35 mouse cellular contexts compared by ENCODE assay signal in genomic region chr7:43920582-43920981, GRCm38 (mm10). TPM values are rescaled to one million over a fixed set of nuclear protein-coding genes. Genes with fewer than 3 reads are reported as not detected.
A peak's percentile ranks its signal among the peaks of the same experiment; 100 is the strongest.
DNase-seq lines count a peak whose midpoint lies in the region; ATAC-seq and TF ChIP-seq lines count a peak whose summit lies in the region.
"Had no signal": no experiment of that assay in that cellular context is flagged by ENCODE, and none has a peak within 500 bp of the region (broad histone marks: within the 10 kb centered on the region; RNA-seq: fewer than 3 reads in every experiment).

No protein-coding gene starts in this region.

- H3K9me3 ChIP-seq in liver, postnatal 0 days (ENCODE audit: low read length) = no peaks in the 10 kb centered on the region
- H3K9me3 ChIP-seq in liver, embryonic 12.5 days (replicated peaks) = no peaks in the 10 kb centered on the region
- H3K9me3 ChIP-seq: liver, embryonic 15.5 days; lung, embryonic 15.5 days; megakaryocyte, embryonic 14.5 days; midbrain, embryonic 13.5 days; neural tube, embryonic 12.5 days had no signal

- no peaks in the 10 kb centered on the region for H3K27me3 ChIP-seq in liver, postnatal 0 days (ENCODE audit: insufficient read depth, low read length)
- H3K27me3 ChIP-seq in liver, embryonic 12.5 days (replicated peaks) = no peaks in the 10 kb centered on the region; the same call in 1 of the 2 replicates
- H3K27me3 ChIP-seq: liver, embryonic 15.5 days; lung, embryonic 15.5 days; midbrain, embryonic 13.5 days; neural tube, embryonic 12.5 days had no signal

- TF ChIP-seq CTCF in liver, postnatal 0 days (IDR thresholded peaks at IDR 0.05; ENCODE audit: low read depth) = no peak

- H3K27ac ChIP-seq in liver, postnatal 0 days (ENCODE audit: low read depth) = no peak overlapping the region; the same call in 1 of the 2 replicates
- H3K27ac ChIP-seq in liver, embryonic 12.5 days = no peak overlapping the region
- H3K27ac ChIP-seq: liver, embryonic 15.5 days; lung, embryonic 15.5 days; midbrain, embryonic 13.5 days; neural tube, embryonic 12.5 days had no signal

- WGBS in liver, postnatal 0 days (ENCODE audit: insufficient replicate concordance) = 49% methylated on average over 3 of the region's 3 CpGs
- WGBS in liver, embryonic 12.5 days (ENCODE audit: insufficient replicate concordance) = 45% methylated on average over 3 of the region's 3 CpGs

- no peak for DNase-seq in liver, postnatal 0 days
- DNase-seq in A20 (ENCODE audit: low read depth, low spot score) = peak; percentile 46
- peak; percentile 12 for DNase-seq in c-Kit-positive CD71-negative TER-119-negative erythroid progenitor cells, embryonic 14.5 days (ENCODE audit: low read depth)
- DNase-seq in right cerebral cortex, postnatal 10 days (ENCODE audit: low spot score in 2 of 2) = no peak
- DNase-seq in adrenal gland, postnatal 36 days = no peak
- DNase-seq: kidney, adult 18-20 months; kidney, postnatal 4 days; left cerebral cortex, postnatal 4 days had no signal

- peak; percentile 29; the same call in 1 of the 2 replicates for ATAC-seq in liver, postnatal 0 days
- no peak for ATAC-seq in liver, embryonic 12.5 days
- peak; percentile 59 for ATAC-seq in megakaryocyte progenitor cell, adult 5-6 weeks (replicated peaks; ENCODE audit: poor library complexity)
- ATAC-seq: CD4-positive, CD25-positive, alpha-beta regulatory T cell, adult 4 months had no signal

- H3K4me1 ChIP-seq in liver, postnatal 0 days (ENCODE audit: insufficient read depth) = no peaks in the 10 kb centered on the region
- H3K4me1 ChIP-seq in liver, embryonic 12.5 days = no peaks in the 10 kb centered on the region
- H3K4me1 ChIP-seq: liver, embryonic 15.5 days; lung, embryonic 15.5 days; midbrain, embryonic 13.5 days; neural tube, embryonic 12.5 days had no signal

- no peak for TF ChIP-seq EP300 in liver, postnatal 0 days (IDR thresholded peaks at IDR 0.05; ENCODE audit: low read depth)

- H3K36me3 ChIP-seq in liver, postnatal 0 days (replicated peaks; ENCODE audit: insufficient read depth, low read length) = no peaks in the 10 kb centered on the region
- no peaks in the 10 kb centered on the region for H3K36me3 ChIP-seq in liver, embryonic 12.5 days
- H3K36me3 ChIP-seq: liver, embryonic 15.5 days; lung, embryonic 15.5 days; midbrain, embryonic 13.5 days; neural tube, embryonic 12.5 days had no signal

- no peak overlapping the region for H3K4me2 ChIP-seq in liver, postnatal 0 days (ENCODE audit: low read depth, low read length)
- no peak overlapping the region for H3K4me2 ChIP-seq in liver, embryonic 12.5 days
- H3K4me2 ChIP-seq: liver, embryonic 15.5 days; lung, embryonic 15.5 days; midbrain, embryonic 13.5 days; neural tube, embryonic 12.5 days had no signal

- no peak overlapping the region for H3K4me3 ChIP-seq in liver, postnatal 0 days (ENCODE audit: low read depth, low read length)
- no peak overlapping the region for H3K4me3 ChIP-seq in liver, embryonic 12.5 days
- H3K4me3 ChIP-seq: erythroblast, embryonic 14.5 days; liver, embryonic 15.5 days; lung, embryonic 15.5 days; midbrain, embryonic 13.5 days; neural tube, embryonic 12.5 days had no signal

- H3K9ac ChIP-seq in liver, postnatal 0 days (replicated peaks) = no peak overlapping the region
- H3K9ac ChIP-seq in liver, embryonic 12.5 days = no peak overlapping the region
- H3K9ac ChIP-seq: liver, embryonic 15.5 days; lung, embryonic 15.5 days; midbrain, embryonic 13.5 days; neural tube, embryonic 12.5 days had no signal

RNA-seq across cellular contexts. Expression of gene Klk15, which starts 13.0 kb away (rescaled TPM):
- polyA plus RNA-seq in liver, postnatal 0 days (2015; fragmentation: Nextera tagmentation; extraction: Ambion mirVana) = not detected in 2 replicates
- polyA plus RNA-seq in liver, embryonic 12.5 days (2016; fragmentation: Nextera tagmentation; extraction: Ambion mirVana) = not detected in 2 replicates
- not detected in 2 replicates for total RNA-seq in megakaryocyte progenitor cell, adult 5-6 weeks (2015)
- not detected in 2 replicates for total RNA-seq in megakaryocyte progenitor cell, adult 5-6 weeks (2017)
- not detected for total RNA-seq in adrenal gland, postnatal 36 days (2021)
- total RNA-seq: adrenal gland, adult 18-20 months; gastrocnemius, postnatal 10 days; heart, postnatal 25 days; layer of hippocampus, adult 8-10 months; layer of hippocampus, postnatal 25 days; left cerebral cortex, adult 8-10 months; left cerebral cortex, postnatal 4 days had no signal
- polyA plus RNA-seq: CD4-positive, CD25-positive, alpha-beta regulatory T cell, adult 4 months; cortical plate, adult 2 months; embryonic facial prominence, embryonic 14.5 days; erythroblast, embryonic 14.5 days; forebrain, embryonic 11.5 days; gonadal fat pad, adult 2 months; heart, embryonic 14.5 days; hindbrain, embryonic 11.5 days; hindbrain, embryonic 16.5 days; intestine, embryonic 14.5 days; kidney, embryonic 16.5 days; limb, embryonic 14.5 days; liver, embryonic 15.5 days; lung, embryonic 15.5 days; midbrain, embryonic 13.5 days; neural tube, embryonic 12.5 days; stomach, embryonic 14.5 days had no signal

RNA-seq across cellular contexts. Expression of gene Klk1b8, which starts 29.9 kb away (rescaled TPM):
- polyA plus RNA-seq in liver, postnatal 0 days (2015; fragmentation: Nextera tagmentation; extraction: Ambion mirVana) = not detected in 2 replicates
- polyA plus RNA-seq in liver, embryonic 12.5 days (2016; fragmentation: Nextera tagmentation; extraction: Ambion mirVana) = not detected in 2 replicates
- total RNA-seq in megakaryocyte progenitor cell, adult 5-6 weeks (2015) = not detected in 2 replicates
- total RNA-seq in megakaryocyte progenitor cell, adult 5-6 weeks (2017) = not detected in 2 replicates
- total RNA-seq in adrenal gland, postnatal 36 days (2021) = not detected
- total RNA-seq: adrenal gland, adult 18-20 months; gastrocnemius, postnatal 10 days; heart, postnatal 25 days; layer of hippocampus, adult 8-10 months; layer of hippocampus, postnatal 25 days; left cerebral cortex, adult 8-10 months; left cerebral cortex, postnatal 4 days had no signal
- polyA plus RNA-seq: CD4-positive, CD25-positive, alpha-beta regulatory T cell, adult 4 months; cortical plate, adult 2 months; embryonic facial prominence, embryonic 14.5 days; erythroblast, embryonic 14.5 days; forebrain, embryonic 11.5 days; heart, embryonic 14.5 days; hindbrain, embryonic 11.5 days; hindbrain, embryonic 16.5 days; intestine, embryonic 14.5 days; kidney, embryonic 16.5 days; limb, embryonic 14.5 days; liver, embryonic 15.5 days; lung, embryonic 15.5 days; midbrain, embryonic 13.5 days; neural tube, embryonic 12.5 days; stomach, embryonic 14.5 days had no signal

RNA-seq across cellular contexts. Expression of gene Klk4, which starts 39.6 kb away (rescaled TPM):
- not detected in 2 replicates for polyA plus RNA-seq in liver, postnatal 0 days (2015; fragmentation: Nextera tagmentation; extraction: Ambion mirVana)
- not detected in 2 replicates for polyA plus RNA-seq in liver, embryonic 12.5 days (2016; fragmentation: Nextera tagmentation; extraction: Ambion mirVana)
- not detected in 2 replicates for total RNA-seq in megakaryocyte progenitor cell, adult 5-6 weeks (2015)
- total RNA-seq in megakaryocyte progenitor cell, adult 5-6 weeks (2017) = not detected in 2 replicates
- total RNA-seq in adrenal gland, postnatal 36 days (2021) = not detected
- total RNA-seq: adrenal gland, adult 18-20 months; gastrocnemius, postnatal 10 days; heart, postnatal 25 days; layer of hippocampus, adult 8-10 months; layer of hippocampus, postnatal 25 days; left cerebral cortex, adult 8-10 months; left cerebral cortex, postnatal 4 days had no signal
- polyA plus RNA-seq: CD4-positive, CD25-positive, alpha-beta regulatory T cell, adult 4 months; cortical plate, adult 2 months; erythroblast, embryonic 14.5 days; forebrain, embryonic 11.5 days; gonadal fat pad, adult 2 months; heart, embryonic 14.5 days; hindbrain, embryonic 11.5 days; intestine, embryonic 14.5 days; kidney, embryonic 16.5 days; liver, embryonic 15.5 days; lung, embryonic 15.5 days; midbrain, embryonic 13.5 days; stomach, embryonic 14.5 days; testis, adult 2 months had no signal

RNA-seq across cellular contexts. Expression of gene Klk1b1, which starts 46.0 kb away (rescaled TPM):
- not detected in 2 replicates for polyA plus RNA-seq in liver, postnatal 0 days (2015; fragmentation: Nextera tagmentation; extraction: Ambion mirVana)
- not detected in 2 replicates for polyA plus RNA-seq in liver, embryonic 12.5 days (2016; fragmentation: Nextera tagmentation; extraction: Ambion mirVana)
- not detected in 2 replicates for total RNA-seq in megakaryocyte progenitor cell, adult 5-6 weeks (2015)
- total RNA-seq in megakaryocyte progenitor cell, adult 5-6 weeks (2017) = not detected in 2 replicates
- total RNA-seq in adrenal gland, postnatal 36 days (2021) = not detected
- total RNA-seq: adrenal gland, adult 18-20 months; gastrocnemius, postnatal 10 days; heart, postnatal 25 days; layer of hippocampus, adult 8-10 months; layer of hippocampus, postnatal 25 days; left cerebral cortex, adult 8-10 months; left cerebral cortex, postnatal 4 days had no signal
- polyA plus RNA-seq: CD4-positive, CD25-positive, alpha-beta regulatory T cell, adult 4 months; cortical plate, adult 2 months; embryonic facial prominence, embryonic 14.5 days; erythroblast, embryonic 14.5 days; forebrain, embryonic 11.5 days; gonadal fat pad, adult 2 months; heart, embryonic 14.5 days; hindbrain, embryonic 11.5 days; hindbrain, embryonic 16.5 days; intestine, embryonic 14.5 days; kidney, embryonic 16.5 days; limb, embryonic 14.5 days; liver, embryonic 15.5 days; lung, embryonic 15.5 days; midbrain, embryonic 13.5 days; neural tube, embryonic 12.5 days; stomach, embryonic 14.5 days had no signal

RNA-seq across cellular contexts. Expression of gene Klk1b9, which starts 55.3 kb away (rescaled TPM):
- not detected in 2 replicates for polyA plus RNA-seq in liver, postnatal 0 days (2015; fragmentation: Nextera tagmentation; extraction: Ambion mirVana)
- polyA plus RNA-seq in liver, embryonic 12.5 days (2016; fragmentation: Nextera tagmentation; extraction: Ambion mirVana) = not detected in 2 replicates
- not detected in 2 replicates for total RNA-seq in megakaryocyte progenitor cell, adult 5-6 weeks (2015)
- total RNA-seq in megakaryocyte progenitor cell, adult 5-6 weeks (2017) = not detected in 2 replicates
- total RNA-seq in adrenal gland, postnatal 36 days (2021) = not detected
- total RNA-seq: adrenal gland, adult 18-20 months; gastrocnemius, postnatal 10 days; heart, postnatal 25 days; layer of hippocampus, adult 8-10 months; layer of hippocampus, postnatal 25 days; left cerebral cortex, adult 8-10 months; left cerebral cortex, postnatal 4 days had no signal
- polyA plus RNA-seq: CD4-positive, CD25-positive, alpha-beta regulatory T cell, adult 4 months; cortical plate, adult 2 months; embryonic facial prominence, embryonic 14.5 days; erythroblast, embryonic 14.5 days; forebrain, embryonic 11.5 days; gonadal fat pad, adult 2 months; heart, embryonic 14.5 days; hindbrain, embryonic 11.5 days; hindbrain, embryonic 16.5 days; intestine, embryonic 14.5 days; kidney, embryonic 16.5 days; limb, embryonic 14.5 days; liver, embryonic 15.5 days; lung, embryonic 15.5 days; midbrain, embryonic 13.5 days; neural tube, embryonic 12.5 days; stomach, embryonic 14.5 days had no signal

Comparison
In these comparisons a context has a peak if more than half of its experiments do, and no peak if none do; other contexts are left out.
1. DNase-seq: peak in A20 (single experiment) and c-Kit-positive CD71-negative TER-119-negative erythroid progenitor cells, embryonic 14.5 days (single experiment); none in liver, postnatal 0 days (single experiment), right cerebral cortex, postnatal 10 days (0 of 2) and adrenal gland, postnatal 36 days (0 of 2).